Mouse (Mus musculus) midbrain, postnatal 0 days (tissue): ENCODE measurements around the gene 2900092C05Rik. TPM values are rescaled to one million over a fixed set of nuclear protein-coding genes. Genes with fewer than 3 reads are reported as not detected.

ENCODE experiments used
- ATAC-seq: fragments of 200-750 bp; cut with Nextera tagmentation; 2 replicates; pipeline ENCODE4 v1.8.0; 2017; ENCODE audit warnings: moderate number of reproducible peaks, mild to moderate bottlenecking, moderate TSS enrichment, moderate library complexity; ENCODE audit not compliant: low FRiP score
- DNase-seq: peaks from one replicate; pipeline ENCODE4 v3.0.0-alpha.2; 2015; ENCODE audit warnings: low spot score
- H3K27ac ChIP-seq: fragments of 300-500 bp; sonication (generic); 2 replicates; pipeline ENCODE4 v1.5.1; 2014; ENCODE audit warnings: low read depth, mild to moderate bottlenecking, low read length, mixed read lengths
- H3K27me3 ChIP-seq: fragments of 300-500 bp; sonication (generic); 2 replicates; pipeline ENCODE4 v1.6.1; 2014; ENCODE audit warnings: low read length, control low read depth, mixed read lengths; ENCODE audit not compliant: insufficient read depth
- H3K36me3 ChIP-seq: fragments of 300-500 bp; sonication (generic); 2 replicates; pipeline ENCODE4 v1.6.1; 2014; ENCODE audit warnings: low read length, control low read depth, mixed read lengths; ENCODE audit not compliant: insufficient read depth
- H3K4me1 ChIP-seq: fragments of 300-500 bp; sonication (generic); 2 replicates; pipeline ENCODE4 v1.6.1; 2014; ENCODE audit warnings: mild to moderate bottlenecking, control low read depth, antibody characterized with exemption, low read length, mixed read lengths; ENCODE audit not compliant: insufficient read depth
- H3K4me2 ChIP-seq: fragments of 300-500 bp; sonication (generic); 2 replicates; pipeline ENCODE4 v1.6.1; 2014; ENCODE audit warnings: low read depth, mild to moderate bottlenecking, low read length, mixed read lengths; ENCODE audit not compliant: poor library complexity, severe bottlenecking
- H3K4me3 ChIP-seq: fragments of 300-500 bp; sonication (generic); 2 replicates; pipeline ENCODE4 v1.5.1; 2014; ENCODE audit warnings: low read depth, mild to moderate bottlenecking, low read length, moderate library complexity
- H3K9ac ChIP-seq: fragments of 300-500 bp; sonication (generic); replicated peaks from 2 replicates; pipeline ENCODE4 v1.6.1; 2014; ENCODE audit warnings: mild to moderate bottlenecking, low read length, moderate library complexity, mixed read lengths; ENCODE audit not compliant: poor library complexity, severe bottlenecking
- H3K9me3 ChIP-seq: fragments of 300-500 bp; sonication (generic); 2 replicates; pipeline ENCODE4 v1.6.1; 2016; ENCODE audit warnings: low read length, control low read depth
- CTCF ChIP-seq: IDR thresholded peaks from 2 replicates; pipeline ENCODE4 v1.5.1; 2016; ENCODE audit warnings: antibody characterized with exemption, mild to moderate bottlenecking
- WGBS: fragments of 180-500 bp; shearing (Covaris S2); extraction: QIAGEN DNeasy Blood & Tissue Kit; methylation state at CpG from one replicate; pipeline ENCODE4 v1.1.7; 2014; 5-methylcytosine and 5-hydroxymethylcytosine counted together
- polyA plus RNA-seq: library from polyadenylated mRNA; unstranded; fragments of >200 nt; fragmentation: Nextera tagmentation; extraction: Ambion mirVana; gene quantifications from 2 replicates; pipeline ENCODE4 v1.2.1, GENCODE M21; 2015
- total RNA-seq: library from RNA; depleted of rRNA; stranded (reverse); fragments of >200 nt; gene quantifications from 2 replicates; pipeline ENCODE4 v1.2.3, GENCODE M21; 2014; rRNA removed

The 2900092C05Rik gene
- total and polyA plus RNA-seq, 2 experiments from 2014 or later = not detected

DNA sequence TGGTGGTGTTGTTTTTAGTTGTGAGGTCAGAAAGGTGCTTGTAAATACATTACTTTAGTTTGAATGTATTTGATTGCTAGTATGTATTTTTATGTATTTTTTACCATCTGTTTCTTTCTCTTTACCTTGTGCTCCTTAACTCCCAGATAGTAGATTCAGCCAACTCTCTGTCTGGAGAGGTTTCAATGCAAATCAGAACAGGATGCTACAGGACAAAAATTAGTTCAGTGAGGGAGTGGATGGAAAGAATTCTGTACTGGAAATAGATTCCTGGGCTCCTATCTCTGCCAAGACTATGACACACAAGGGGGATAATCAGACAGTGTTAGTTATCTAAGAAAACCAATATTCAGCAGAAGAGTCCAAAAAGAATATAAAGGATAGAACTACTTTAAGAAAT lies 25.6 kb upstream of the 2900092C05Rik start:
- no peak overlapping the region for H3K27ac ChIP-seq
- TF ChIP-seq CTCF = no peak
- ATAC-seq (no peak), DNase-seq (no peak)
- H3K4me2 ChIP-seq = no peak overlapping the region
- peaks cover 91% of the 10 kb centered on the region for H3K36me3 ChIP-seq
- no peak overlapping the region for H3K4me3 ChIP-seq
- H3K9me3 ChIP-seq = peaks cover 27% of the 10 kb centered on the region
- H3K4me1 ChIP-seq = no peaks in the 10 kb centered on the region
- H3K9ac ChIP-seq = no peak overlapping the region
- H3K27me3 ChIP-seq = no peaks in the 10 kb centered on the region

DNA sequence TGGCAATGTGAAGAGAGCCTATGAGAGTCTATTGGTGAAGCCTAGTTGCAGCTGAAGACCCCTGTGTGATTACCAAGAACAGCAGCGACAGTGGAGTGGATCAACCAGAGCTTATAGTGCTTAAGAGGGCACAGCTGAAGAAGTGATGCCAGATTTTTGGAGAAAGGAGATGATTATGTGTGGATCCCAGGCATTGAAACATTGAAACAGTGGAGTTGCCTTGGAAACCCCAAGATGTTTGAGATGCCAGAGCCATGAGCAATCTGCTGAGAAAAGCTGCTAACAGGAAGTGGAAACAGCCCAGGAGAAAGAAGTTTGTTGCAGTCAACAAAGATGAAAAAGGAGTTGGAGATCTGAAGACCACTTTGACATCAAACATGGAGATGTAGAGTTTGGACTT lies 1.4 kb upstream of the 2900092C05Rik start:
- ATAC-seq = no peak

More for the DNA sequence above, 1.4 kb upstream of the 2900092C05Rik start:
- 69% methylated on average over 1 of the region's 1 CpGs for WGBS
- no peaks in the 10 kb centered on the region for H3K4me1 ChIP-seq
- no peaks in the 10 kb centered on the region for H3K36me3 ChIP-seq
- H3K4me2 ChIP-seq = no peak overlapping the region
- DNase-seq = no peak
- no peak overlapping the region for H3K9ac ChIP-seq
- H3K9me3 ChIP-seq = peaks cover 18% of the 10 kb centered on the region; the same call in 1 of the 2 replicates
- no peaks in the 10 kb centered on the region for H3K27me3 ChIP-seq
- TF ChIP-seq CTCF = no peak
- no peak overlapping the region for H3K4me3 ChIP-seq
- H3K27ac ChIP-seq = no peak overlapping the region

Other genes starting within 250 kb of the 2900092C05Rik start
- gene Vmn1r81, start 244.2 kb upstream of the 2900092C05Rik start, total RNA-seq = not detected in 2 replicates
- not detected in 2 replicates for gene Vmn1r81, start 244.2 kb upstream of the 2900092C05Rik start, polyA plus RNA-seq
- not detected in 2 replicates for gene Vmn1r82, start 212.1 kb upstream of the 2900092C05Rik start, total RNA-seq
- not detected in 2 replicates for gene Vmn1r82, start 212.1 kb upstream of the 2900092C05Rik start, polyA plus RNA-seq
- gene Vmn1r83, start 183.0 kb upstream of the 2900092C05Rik start, total RNA-seq = not detected in 2 replicates
- not detected in 2 replicates for gene Vmn1r83, start 183.0 kb upstream of the 2900092C05Rik start, polyA plus RNA-seq
- not detected in 2 replicates for gene Vmn1r84, start 143.2 kb upstream of the 2900092C05Rik start, total RNA-seq
- not detected in 2 replicates for gene Vmn1r84, start 143.2 kb upstream of the 2900092C05Rik start, polyA plus RNA-seq
- 9.0 and 11.0 TPM in 2 replicates for gene Zfp551, start 89.8 kb upstream of the 2900092C05Rik start, total RNA-seq
- 9.6 and 10.2 TPM in 2 replicates for gene Zfp551, start 89.8 kb upstream of the 2900092C05Rik start, polyA plus RNA-seq
- gene Zfp606, start 34.2 kb upstream of the 2900092C05Rik start, total RNA-seq = 27.1 and 33.8 TPM in 2 replicates
- gene Zfp606, start 34.2 kb upstream of the 2900092C05Rik start, polyA plus RNA-seq = 21.8 and 23.3 TPM in 2 replicates
- under 0.01 and 0.05 TPM in 2 replicates for gene Vmn2r53, start 96.3 kb downstream of the 2900092C05Rik start, total RNA-seq
- 0.01 TPM in 1 of 2 replicates, not detected in the other for gene Vmn2r53, start 96.3 kb downstream of the 2900092C05Rik start, polyA plus RNA-seq
- not detected in 2 replicates for gene Vmn2r54, start 127.8 kb downstream of the 2900092C05Rik start, total RNA-seq
- not detected in 2 replicates for gene Vmn2r54, start 127.8 kb downstream of the 2900092C05Rik start, polyA plus RNA-seq
- gene Vmn2r55, start 172.5 kb downstream of the 2900092C05Rik start, total RNA-seq = not detected in 2 replicates
- gene Vmn2r55, start 172.5 kb downstream of the 2900092C05Rik start, polyA plus RNA-seq = 0.09 TPM in 1 of 2 replicates, not detected in the other
- gene Vmn2r56, start 222.5 kb downstream of the 2900092C05Rik start, total RNA-seq = not detected in 2 replicates
- gene Vmn2r56, start 222.5 kb downstream of the 2900092C05Rik start, polyA plus RNA-seq = 0.02 and 0.05 TPM in 2 replicates